Mouse (Mus musculus): ENCODE results near the gene Cdk18. TPM values are rescaled to one million over a fixed set of nuclear protein-coding genes. Genes with fewer than 3 reads are reported as not detected.
A peak's percentile ranks its signal among the peaks of the same experiment; 100 is the strongest.

The Cdk18 gene
- polyA plus RNA-seq, 1 experiment from 2014 or later: 3.7 TPM

- Histone ChIP-seq H3K4me1 (peaks cover 46% of the 10 kb centered on the region), H3K27ac (0 out of 2 replicates have a peak overlapping the region, but pooled peaks have one; percentile 39), H3K36me3 (no peaks in the 10 kb centered on the region), H3K4me3 (no peak overlapping the region), H3K27me3 (ENCODE audit: low read depth, poor library complexity, severe bottlenecking) (no peaks in the 10 kb centered on the region), H3K9me3 (replicated peaks) (no peaks in the 10 kb centered on the region)
- no peak for DNase-seq (ENCODE audit: low spot score)
- 31% methylated on average over 4 of the region's 4 CpGs for WGBS
These were observed 14.2 kb downstream of the Cdk18 start for GRCm38 (mm10) chr1:132125249-132125648.

DNA sequence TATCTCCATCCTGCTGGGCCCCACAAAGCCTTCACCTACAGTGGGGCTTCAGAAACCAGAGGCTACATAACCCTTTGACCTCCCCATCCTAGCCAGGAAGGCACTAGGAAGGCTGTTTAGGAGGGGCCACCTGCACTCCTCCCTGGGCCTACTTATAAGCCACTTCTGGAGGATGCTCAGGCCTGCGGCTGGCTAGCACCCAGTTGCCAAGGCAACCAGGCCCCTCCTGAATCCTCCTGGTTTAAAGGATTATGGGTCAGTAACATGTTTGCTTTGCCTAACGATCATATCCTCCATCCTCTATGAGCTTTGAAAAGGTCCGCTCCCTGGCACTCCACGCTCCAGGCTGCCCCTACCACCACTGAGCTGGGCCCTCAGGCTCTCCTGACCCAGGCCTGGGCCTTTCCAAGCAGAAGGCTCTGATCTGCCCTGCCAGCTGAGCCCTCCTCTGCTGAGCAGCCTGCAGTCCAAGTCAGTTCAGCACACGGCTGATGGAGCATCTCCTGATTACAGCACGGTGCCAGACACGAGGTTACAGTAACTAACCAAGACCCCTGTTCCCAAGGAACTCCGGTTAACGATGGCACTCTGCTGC, 16.0 kb downstream of the Cdk18 start:
- 77% methylated on average over 9 of the region's 9 CpGs for WGBS
- peaks cover 42% of the 10 kb centered on the region for H3K4me1 ChIP-seq
- DNase-seq (ENCODE audit: low spot score): no peak
- no peaks in the 10 kb centered on the region for H3K36me3 ChIP-seq
- no peak overlapping the region for H3K27ac ChIP-seq
- no peaks in the 10 kb centered on the region for H3K9me3 ChIP-seq (replicated peaks)
- H3K4me3 ChIP-seq: no peak overlapping the region
- no peaks in the 10 kb centered on the region for H3K27me3 ChIP-seq (ENCODE audit: low read depth, poor library complexity, severe bottlenecking)

DNA sequence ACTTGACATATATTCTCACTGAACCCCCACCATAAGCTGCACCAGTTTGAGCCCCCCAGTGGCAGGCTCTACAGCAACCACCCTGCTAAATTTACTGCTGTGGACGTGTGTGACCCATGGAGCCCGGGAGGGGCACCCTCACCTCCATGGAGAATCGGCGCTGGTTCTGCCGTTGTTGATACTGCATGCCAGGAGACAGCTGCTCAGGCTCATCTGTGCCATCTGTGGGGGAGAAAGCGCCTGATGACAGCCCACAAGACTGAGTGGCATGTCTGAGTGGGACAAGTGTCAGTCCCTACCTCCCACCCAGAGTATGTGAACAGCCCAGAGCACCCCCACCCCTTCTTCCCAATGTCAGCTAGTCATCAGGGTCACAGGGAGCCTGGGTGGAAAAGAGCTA, 17.6 kb downstream of the Cdk18 start:
- 90% methylated on average over 6 of the region's 6 CpGs for WGBS
- H3K27me3 ChIP-seq (ENCODE audit: low read depth, poor library complexity, severe bottlenecking): no peaks in the 10 kb centered on the region
- H3K4me3 ChIP-seq: no peak overlapping the region
- peaks cover 30% of the 10 kb centered on the region for H3K4me1 ChIP-seq
- no peaks in the 10 kb centered on the region for H3K36me3 ChIP-seq
- DNase-seq (ENCODE audit: low spot score): no peak
- H3K27ac ChIP-seq: no peak overlapping the region
- H3K9me3 ChIP-seq (replicated peaks): no peaks in the 10 kb centered on the region

DNA sequence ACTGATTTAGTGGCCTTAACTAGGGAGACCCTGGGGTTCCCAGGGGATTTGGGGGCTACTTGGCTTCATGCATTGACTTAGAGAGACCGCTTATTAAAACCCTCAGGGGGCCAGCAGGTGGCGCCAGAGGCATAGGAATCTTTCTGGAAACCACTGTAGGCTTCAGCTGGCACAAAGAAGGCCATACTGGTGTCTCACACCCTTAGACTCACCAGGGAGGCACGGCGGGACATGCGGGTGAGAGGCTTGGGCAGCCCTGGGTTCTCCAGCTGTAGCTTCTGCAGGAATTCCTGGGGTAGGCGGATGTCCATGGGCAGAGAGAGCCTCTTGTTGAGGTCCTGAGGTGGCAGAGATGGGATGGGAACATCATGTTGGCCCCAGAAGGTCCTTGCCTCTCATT, 18.2 kb downstream of the Cdk18 start:
- no peaks in the 10 kb centered on the region for H3K27me3 ChIP-seq (ENCODE audit: low read depth, poor library complexity, severe bottlenecking)
- H3K9me3 ChIP-seq (replicated peaks): no peaks in the 10 kb centered on the region
- H3K4me3 ChIP-seq: no peak overlapping the region
- no peak overlapping the region for H3K27ac ChIP-seq
- WGBS: 34% methylated on average over 6 of the region's 6 CpGs
- no peaks in the 10 kb centered on the region for H3K36me3 ChIP-seq
- peaks cover 34% of the 10 kb centered on the region for H3K4me1 ChIP-seq
- peak; percentile 92 for DNase-seq (ENCODE audit: low spot score)

DNA sequence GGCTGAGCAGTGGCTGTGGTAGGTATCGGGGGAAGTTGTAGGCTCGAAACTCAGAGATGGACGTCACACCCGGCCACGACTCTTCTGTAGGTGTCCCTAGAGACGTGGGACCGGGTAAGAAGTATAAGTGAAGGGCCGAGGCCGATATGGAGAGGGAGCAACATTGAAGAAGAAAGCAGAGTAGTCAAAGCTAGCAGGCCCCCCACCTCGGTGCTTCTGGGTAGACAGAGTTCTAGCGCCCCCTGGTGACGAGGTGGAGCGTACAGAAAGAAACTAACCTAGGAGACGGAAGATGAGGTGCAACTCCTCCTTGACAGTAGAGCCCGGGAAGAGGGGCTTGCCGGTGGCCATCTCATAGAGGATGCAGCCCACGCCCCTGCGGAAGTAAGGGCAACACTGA, 22.9 kb downstream of the Cdk18 start:
- no peak overlapping the region for H3K27ac ChIP-seq
- peaks cover 9% of the 10 kb centered on the region; the same call in 1 of the 2 replicates for H3K4me1 ChIP-seq
- WGBS: 37% methylated on average over 18 of the region's 18 CpGs
- peak; percentile 82 for DNase-seq (ENCODE audit: low spot score)
- no peak overlapping the region for H3K4me3 ChIP-seq
- H3K27me3 ChIP-seq (ENCODE audit: low read depth, poor library complexity, severe bottlenecking): no peaks in the 10 kb centered on the region
- no peaks in the 10 kb centered on the region for H3K36me3 ChIP-seq
- no peaks in the 10 kb centered on the region for H3K9me3 ChIP-seq (replicated peaks)

DNA sequence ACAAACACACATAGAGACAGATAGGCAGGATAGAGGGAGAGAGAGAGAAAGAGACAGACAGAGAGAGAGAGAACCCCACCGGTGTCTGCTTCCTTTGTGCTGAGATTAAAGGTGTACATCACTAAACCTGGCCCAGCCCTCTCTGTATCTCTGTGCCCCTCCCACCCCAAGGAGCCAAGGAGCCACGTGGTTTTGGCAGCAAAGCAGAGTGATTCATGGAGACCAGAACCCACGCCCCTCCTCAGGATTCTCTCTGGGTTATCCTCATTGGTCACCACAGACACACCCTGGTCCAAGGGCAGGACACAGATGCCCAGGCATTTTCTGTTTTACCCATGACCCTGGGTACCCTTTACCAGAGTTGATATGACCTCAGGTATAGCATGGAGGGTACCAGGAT, 26.4 kb downstream of the Cdk18 start:
- no peaks in the 10 kb centered on the region for H3K9me3 ChIP-seq (replicated peaks)
- no peaks in the 10 kb centered on the region for H3K27me3 ChIP-seq (ENCODE audit: low read depth, poor library complexity, severe bottlenecking)
- H3K4me1 ChIP-seq: 0 out of 2 replicates have a peak, but pooled peaks cover 8% of the 10 kb centered on the region
- 58% methylated on average over 3 of the region's 3 CpGs for WGBS
- no peaks in the 10 kb centered on the region for H3K36me3 ChIP-seq
- no peak for DNase-seq (ENCODE audit: low spot score)
- no peak overlapping the region for H3K27ac ChIP-seq
- H3K4me3 ChIP-seq: no peak overlapping the region

DNA sequence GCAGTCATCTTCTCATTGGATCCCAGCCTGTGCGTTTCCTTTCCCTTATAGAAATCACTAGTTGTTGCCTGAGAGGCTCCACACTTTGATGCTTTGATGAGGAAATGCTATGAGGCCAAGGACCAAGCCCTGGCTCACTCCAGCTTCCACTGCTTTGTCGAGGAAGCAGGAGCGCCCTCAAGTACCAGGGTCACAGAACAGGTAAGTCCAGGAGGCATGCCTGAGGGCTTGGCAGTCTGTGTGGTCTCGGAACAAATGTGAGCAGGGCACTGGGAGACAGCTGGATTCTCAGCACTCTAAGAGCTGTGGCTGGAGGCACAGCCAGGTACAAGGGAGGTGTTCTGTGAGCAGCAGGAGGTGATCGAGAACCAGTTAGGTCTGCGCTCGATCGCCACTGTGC, 27.1 kb downstream of the Cdk18 start:
- no peaks in the 10 kb centered on the region for H3K9me3 ChIP-seq (replicated peaks)
- H3K36me3 ChIP-seq: no peaks in the 10 kb centered on the region
- no peak overlapping the region for H3K4me3 ChIP-seq
- no peak overlapping the region for H3K27ac ChIP-seq
- WGBS: 84% methylated on average over 8 of the region's 8 CpGs
- H3K4me1 ChIP-seq: 0 out of 2 replicates have a peak, but pooled peaks cover 8% of the 10 kb centered on the region
- DNase-seq (ENCODE audit: low spot score): no peak
- H3K27me3 ChIP-seq (ENCODE audit: low read depth, poor library complexity, severe bottlenecking): no peaks in the 10 kb centered on the region

- WGBS: 53% methylated on average over 1 of the region's 1 CpGs
- no peaks in the 10 kb centered on the region for H3K9me3 ChIP-seq (replicated peaks)
- no peak overlapping the region for H3K27ac ChIP-seq
- 0 out of 2 replicates have a peak, but pooled peaks cover 4% of the 10 kb centered on the region for H3K4me1 ChIP-seq
- H3K27me3 ChIP-seq (ENCODE audit: low read depth, poor library complexity, severe bottlenecking): 0 out of 2 replicates have a peak, but pooled peaks cover 5% of the 10 kb centered on the region
- no peak for DNase-seq (ENCODE audit: low spot score)
- no peak overlapping the region for H3K4me3 ChIP-seq
- no peaks in the 10 kb centered on the region for H3K36me3 ChIP-seq
These were observed 28.1 kb downstream of the Cdk18 start for GRCm38 (mm10) chr1:132111411-132111810.

DNA sequence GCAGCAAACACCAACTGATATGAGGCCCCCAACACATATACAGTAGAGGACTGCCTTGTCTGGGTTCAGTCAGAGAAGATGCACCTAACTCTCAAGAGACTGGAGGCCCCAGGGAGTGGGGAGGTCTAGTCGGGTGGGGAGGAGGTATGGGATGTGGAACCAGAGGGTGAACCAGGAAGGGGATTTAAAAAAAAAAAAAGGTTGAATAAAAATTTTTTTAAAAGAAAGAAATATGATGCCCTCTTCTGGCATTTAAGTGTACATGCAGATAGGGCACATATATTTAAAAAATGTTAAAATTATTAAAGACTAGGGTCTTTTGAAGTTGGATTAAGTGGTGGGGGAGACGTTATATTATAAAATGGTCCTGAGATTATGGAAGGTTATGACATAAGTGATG, 30.1 kb downstream of the Cdk18 start:
- Histone ChIP-seq H3K4me1 (0 out of 2 replicates have a peak, but pooled peaks cover 2% of the 10 kb centered on the region), H3K36me3 (no peaks in the 10 kb centered on the region), H3K9me3 (replicated peaks) (no peaks in the 10 kb centered on the region), H3K27ac (no peak overlapping the region), H3K27me3 (ENCODE audit: low read depth, poor library complexity, severe bottlenecking) (0 out of 2 replicates have a peak, but pooled peaks cover 5% of the 10 kb centered on the region), H3K4me3 (no peak overlapping the region)
- 79% methylated on average over 2 of the region's 2 CpGs for WGBS
- no peak for DNase-seq (ENCODE audit: low spot score)

GRCm38 (mm10) chr1:132104353-132104752, 35.1 kb downstream of the Cdk18 start:
- H3K9me3 ChIP-seq (replicated peaks): no peaks in the 10 kb centered on the region
- no peak for DNase-seq (ENCODE audit: low spot score)
- WGBS: 75% methylated on average over 14 of the region's 14 CpGs
- 0 out of 2 replicates have a peak, but pooled peaks cover 5% of the 10 kb centered on the region for H3K27me3 ChIP-seq (ENCODE audit: low read depth, poor library complexity, severe bottlenecking)
- no peaks in the 10 kb centered on the region for H3K36me3 ChIP-seq
- no peak overlapping the region for H3K27ac ChIP-seq
- H3K4me3 ChIP-seq: no peak overlapping the region
- peaks cover 6% of the 10 kb centered on the region; the same call in 1 of the 2 replicates for H3K4me1 ChIP-seq

GRCm38 (mm10) chr1:132101953-132102697, 37.4 kb downstream of the Cdk18 start:
- Histone ChIP-seq H3K36me3 (no peaks in the 10 kb centered on the region), H3K4me3 (no peak overlapping the region), H3K27ac (no peak overlapping the region), H3K9me3 (replicated peaks) (no peaks in the 10 kb centered on the region), H3K27me3 (ENCODE audit: low read depth, poor library complexity, severe bottlenecking) (0 out of 2 replicates have a peak, but pooled peaks cover 5% of the 10 kb centered on the region), H3K4me1 (peaks cover 6% of the 10 kb centered on the region; the same call in 1 of the 2 replicates)
- DNase-seq (ENCODE audit: low spot score): no peak
- 77% methylated on average over 6 of the region's 6 CpGs for WGBS

GRCm38 (mm10) chr1:132099775-132100174, 39.7 kb downstream of the Cdk18 start:
- Histone ChIP-seq H3K4me3 (no peak overlapping the region), H3K36me3 (no peaks in the 10 kb centered on the region)
- no peak for DNase-seq (ENCODE audit: low spot score)

GRCm38 (mm10) chr1:132099016-132099415, 40.5 kb downstream of the Cdk18 start:
- H3K9me3 ChIP-seq (replicated peaks): no peaks in the 10 kb centered on the region
- 87% methylated on average over 4 of the region's 4 CpGs for WGBS
- H3K36me3 ChIP-seq: no peaks in the 10 kb centered on the region
- H3K4me1 ChIP-seq: peaks cover 6% of the 10 kb centered on the region; the same call in 1 of the 2 replicates
- no peak for DNase-seq (ENCODE audit: low spot score)
- H3K27me3 ChIP-seq (ENCODE audit: low read depth, poor library complexity, severe bottlenecking): no peaks in the 10 kb centered on the region
- H3K4me3 ChIP-seq: no peak overlapping the region
- H3K27ac ChIP-seq: no peak overlapping the region

More at GRCm38 (mm10) chr1:132099775-132100174, 39.7 kb downstream of the Cdk18 start:
- Histone ChIP-seq H3K27me3 (ENCODE audit: low read depth, poor library complexity, severe bottlenecking) (no peaks in the 10 kb centered on the region), H3K9me3 (replicated peaks) (no peaks in the 10 kb centered on the region), H3K4me1 (peaks cover 6% of the 10 kb centered on the region; the same call in 1 of the 2 replicates), H3K27ac (no peak overlapping the region)
- WGBS: 78% methylated on average over 4 of the region's 4 CpGs

Data from limb, embryonic 10.5 days (tissue).